Mouse (Mus musculus) ES-E14 (cell line): ENCODE results near the gene Gtf3c1.

Experiments used
- HCFC1 ChIP-seq: IDR thresholded peaks from 2 replicates; pipeline ENCODE4 v1.6.1; 2012; ENCODE audit warnings: low read length, inconsistent platforms, borderline replicate concordance; ENCODE audit not compliant: insufficient read depth
- MAFK ChIP-seq: IDR thresholded peaks from 2 replicates; pipeline ENCODE4 v1.6.1; 2014; ENCODE audit warnings: mild to moderate bottlenecking, low read depth, low read length, inconsistent platforms; ENCODE audit not compliant: insufficient read depth

- TF ChIP-seq MAFK: no peak
- no peak for TF ChIP-seq HCFC1
Observed at GRCm38 (mm10) chr7:125716724-125717123, 9.1 kb upstream of the Gtf3c1 start.
